Mouse (Mus musculus) neural tube, embryonic 11.5 days (tissue): Measurements from ENCODE around the gene Bcam. TPM values are rescaled to one million over a fixed set of nuclear protein-coding genes. Genes with fewer than 3 reads are reported as not detected.
A peak's percentile ranks its signal among the peaks of the same experiment; 100 is the strongest.

Experiments used
- ATAC-seq: fragments of 200-750 bp; cut with Nextera tagmentation; 2 replicates; pipeline ENCODE4 v1.8.0; 2017; ENCODE audit warnings: moderate number of reproducible peaks, mild to moderate bottlenecking, moderate TSS enrichment, moderate library complexity; ENCODE audit not compliant: insufficient read depth, low FRiP score, low TSS enrichment
- DNase-seq: peaks from one replicate; pipeline ENCODE4 v3.0.0-alpha.2; 2015; ENCODE audit warnings: low spot score
- H3K27ac ChIP-seq: fragments of 300-500 bp; sonication (generic); 2 replicates; pipeline ENCODE4 v1.5.1; 2014; ENCODE audit warnings: low read depth, mild to moderate bottlenecking, low read length
- H3K27me3 ChIP-seq: fragments of 300-500 bp; sonication (generic); 2 replicates; pipeline ENCODE4 v1.6.1; 2014; ENCODE audit warnings: mild to moderate bottlenecking, low read length, mixed read lengths; ENCODE audit not compliant: control insufficient read depth, insufficient read depth
- H3K36me3 ChIP-seq: fragments of 300-500 bp; sonication (generic); 2 replicates; pipeline ENCODE4 v1.6.1; 2014; ENCODE audit warnings: mild to moderate bottlenecking, low read length, moderate library complexity, mixed read lengths; ENCODE audit not compliant: control insufficient read depth, insufficient read depth
- H3K4me1 ChIP-seq: fragments of 300-500 bp; sonication (generic); 2 replicates; pipeline ENCODE4 v1.6.1; 2014; ENCODE audit warnings: low read length, mixed read lengths; ENCODE audit not compliant: control insufficient read depth, insufficient read depth
- H3K4me2 ChIP-seq: fragments of 300-500 bp; sonication (generic); 2 replicates; pipeline ENCODE4 v1.6.1; 2014; ENCODE audit warnings: low read depth, mild to moderate bottlenecking, moderate library complexity
- H3K4me3 ChIP-seq: fragments of 300-500 bp; sonication (generic); 2 replicates; pipeline ENCODE4 v1.5.1; 2014; ENCODE audit warnings: low read depth, low read length
- H3K9ac ChIP-seq: fragments of 300-500 bp; sonication (generic); 2 replicates; pipeline ENCODE4 v1.6.1; 2014; ENCODE audit warnings: mild to moderate bottlenecking, low read length
- H3K9me3 ChIP-seq: fragments of 300-500 bp; sonication (generic); 2 replicates; pipeline ENCODE4 v1.6.1; 2016; ENCODE audit warnings: low read length; ENCODE audit not compliant: control insufficient read depth
- WGBS: fragments of 180-500 bp; shearing (Covaris S2); extraction: QIAGEN DNeasy Blood & Tissue Kit; methylation state at CpG from one replicate; pipeline ENCODE4 v1.1.7; 2014; 5-methylcytosine and 5-hydroxymethylcytosine counted together
- polyA plus RNA-seq: library from polyadenylated mRNA; unstranded; fragments of >200 nt; fragmentation: Nextera tagmentation; extraction: Ambion mirVana; gene quantifications from 2 replicates; pipeline ENCODE4 v1.2.1, GENCODE M21; 2014

The Bcam gene
- polyA plus RNA-seq, 1 experiment from 2014 or later, result 21.1 TPM

GRCm38 (mm10) chr7:19811114-19811513 lies 40.3 kb upstream of the Bcam start:
- Histone ChIP-seq H3K9ac (no peak overlapping the region), H3K9me3 (no peaks in the 10 kb centered on the region), H3K36me3 (no peaks in the 10 kb centered on the region), H3K4me2 (no peak overlapping the region; the same call in 1 of the 2 replicates), H3K27ac (no peak overlapping the region), H3K4me3 (no peak overlapping the region), H3K27me3 (peaks cover 45% of the 10 kb centered on the region), H3K4me1 (0 out of 2 replicates have a peak, but pooled peaks cover 2% of the 10 kb centered on the region)
- no peak for ATAC-seq
- WGBS, result 5% methylated on average over 22 of the region's 22 CpGs
- DNase-seq, result peak; percentile 58

DNA sequence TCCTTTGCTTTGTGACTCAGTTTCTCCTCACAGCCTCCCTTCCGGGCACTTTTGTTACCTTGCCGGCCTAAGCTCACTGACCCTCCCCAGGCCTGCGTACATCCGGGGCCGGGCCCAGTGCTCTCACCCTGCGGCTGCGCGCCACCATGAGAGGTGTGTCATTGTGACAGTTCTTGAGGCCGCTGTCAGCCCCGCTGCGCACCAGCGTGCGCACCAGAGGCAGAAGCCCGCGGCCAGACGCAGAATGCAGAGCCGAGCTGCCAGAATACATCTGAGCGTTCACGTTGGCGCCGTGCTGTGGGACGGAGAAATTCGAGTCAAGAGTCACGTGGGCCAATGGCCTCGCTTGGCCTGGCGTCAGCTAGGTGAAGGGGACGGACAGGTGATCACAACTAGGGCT lies 38.6 kb upstream of the Bcam start:
- H3K4me2 ChIP-seq, result no peak overlapping the region
- H3K27ac ChIP-seq, result no peak overlapping the region
- H3K27me3 ChIP-seq, result peaks cover 42% of the 10 kb centered on the region
- no peaks in the 10 kb centered on the region for H3K36me3 ChIP-seq
- ATAC-seq (no peak), DNase-seq (no peak)
- H3K4me1 ChIP-seq, result 0 out of 2 replicates have a peak, but pooled peaks cover 2% of the 10 kb centered on the region
- no peak overlapping the region for H3K4me3 ChIP-seq
- 2% methylated on average over 27 of the region's 27 CpGs for WGBS
- no peaks in the 10 kb centered on the region for H3K9me3 ChIP-seq
- no peak overlapping the region for H3K9ac ChIP-seq

DNA sequence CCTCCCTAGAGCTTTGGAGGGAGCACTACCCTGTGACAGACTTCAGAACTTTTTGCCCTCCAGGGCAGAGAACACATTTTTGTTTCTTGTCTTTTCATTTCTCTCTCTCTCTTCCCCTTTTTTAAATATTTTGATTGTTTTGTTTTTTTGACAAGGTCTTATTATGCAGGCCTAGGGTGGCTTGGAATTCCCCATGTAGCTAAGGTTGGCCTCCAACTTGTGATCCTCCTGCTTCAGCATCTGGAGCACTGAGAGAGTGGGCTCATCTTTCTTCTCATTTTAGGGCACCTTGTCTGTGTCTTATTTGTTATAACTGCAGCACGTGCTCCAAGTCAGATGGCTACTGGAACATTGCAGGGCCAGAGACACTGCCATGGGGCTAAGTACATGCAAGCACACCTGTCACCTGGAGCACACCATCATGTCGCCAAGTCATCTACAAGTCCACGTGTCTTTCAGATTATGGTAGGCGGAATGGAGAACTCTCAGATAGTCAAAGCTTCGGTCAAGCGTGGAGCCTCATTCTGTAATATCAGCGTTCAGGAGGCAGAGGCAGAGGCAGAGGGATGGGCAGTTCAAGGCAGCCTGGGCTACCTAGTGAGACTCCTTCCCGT lies 35.6 kb upstream of the Bcam start:
- H3K9ac ChIP-seq, result no peak overlapping the region
- H3K9me3 ChIP-seq, result no peaks in the 10 kb centered on the region
- WGBS, result 81% methylated on average over 8 of the region's 8 CpGs
- no peak for DNase-seq
- no peak overlapping the region for H3K4me2 ChIP-seq
- no peak overlapping the region for H3K27ac ChIP-seq
- H3K27me3 ChIP-seq, result peaks cover 31% of the 10 kb centered on the region
- no peaks in the 10 kb centered on the region for H3K36me3 ChIP-seq
- no peak overlapping the region for H3K4me3 ChIP-seq
- H3K4me1 ChIP-seq, result 0 out of 2 replicates have a peak, but pooled peaks cover 2% of the 10 kb centered on the region
- ATAC-seq, result no peak

DNA sequence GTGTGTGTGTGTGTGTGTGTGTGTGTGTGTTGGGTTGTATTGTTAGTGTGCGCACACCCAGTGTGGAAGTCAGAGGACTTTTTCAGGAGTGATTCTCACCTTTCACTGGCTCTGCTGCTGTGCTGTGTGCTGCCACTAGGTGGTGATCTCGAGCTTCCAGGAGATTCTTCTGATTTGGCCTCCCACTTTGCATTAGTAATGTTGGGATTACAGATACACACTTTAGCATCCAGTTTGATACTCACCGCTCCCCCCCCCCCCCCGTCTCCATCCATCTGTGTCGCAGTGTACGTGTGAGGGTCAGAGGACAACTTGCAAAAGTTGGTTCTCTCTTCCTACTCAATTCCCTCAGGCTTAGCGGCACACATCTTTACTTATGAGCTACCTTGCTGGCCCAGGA lies 32.2 kb upstream of the Bcam start:
- Histone ChIP-seq H3K27ac (no peak overlapping the region), H3K9ac (no peak overlapping the region), H3K4me1 (no peaks in the 10 kb centered on the region), H3K4me3 (no peak overlapping the region), H3K9me3 (no peaks in the 10 kb centered on the region), H3K4me2 (no peak overlapping the region), H3K36me3 (no peaks in the 10 kb centered on the region), H3K27me3 (no peaks in the 10 kb centered on the region)
- ATAC-seq (no peak), DNase-seq (peak; percentile 70)
- 28% methylated on average over 5 of the region's 7 CpGs for WGBS

DNA sequence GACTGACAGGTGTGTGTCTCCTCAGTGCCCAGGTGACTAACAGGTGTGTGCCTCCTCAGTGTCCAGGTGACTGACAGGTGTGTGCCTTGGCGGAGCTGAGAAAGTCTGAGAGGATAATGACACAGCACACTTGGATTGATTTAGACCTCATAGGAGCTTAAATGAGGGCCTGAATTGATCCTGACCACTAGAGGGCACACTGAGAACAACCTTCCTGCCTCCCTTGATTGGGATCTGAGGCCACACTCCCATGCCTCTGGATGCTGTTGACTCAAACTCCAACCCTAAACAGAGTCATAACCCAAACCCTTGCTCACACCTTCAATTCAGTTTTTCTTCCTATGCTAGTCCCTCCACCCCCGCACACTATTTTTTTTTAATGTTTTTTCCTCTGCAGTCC lies 29.9 kb upstream of the Bcam start:
- Histone ChIP-seq H3K4me2 (no peak overlapping the region), H3K4me1 (no peaks in the 10 kb centered on the region), H3K9ac (no peak overlapping the region), H3K36me3 (no peaks in the 10 kb centered on the region), H3K9me3 (no peaks in the 10 kb centered on the region), H3K27me3 (peaks cover 16% of the 10 kb centered on the region), H3K27ac (no peak overlapping the region), H3K4me3 (no peak overlapping the region)
- DNase-seq (peak; percentile 56), ATAC-seq (no peak)
- 30% methylated on average over 2 of the region's 2 CpGs for WGBS

- Histone ChIP-seq H3K36me3 (no peaks in the 10 kb centered on the region), H3K4me2 (no peak within 1 kb of the TSS), H3K27me3 (peaks cover 18% of the 10 kb centered on the region), H3K9me3 (no peaks in the 10 kb centered on the region), H3K4me1 (no peaks in the 10 kb centered on the region), H3K27ac (no peak within 1 kb of the TSS), H3K9ac (no peak within 1 kb of the TSS), H3K4me3 (no peak within 1 kb of the TSS)
- DNase-seq (peak; percentile 70), ATAC-seq (0 out of 2 replicates have a peak, but pooled peaks have one; percentile 50)
- WGBS, result 1% methylated on average over 26 of the region's 32 CpGs
These were observed 26.1 kb upstream of the Bcam start, which contains the start of gene Cblc for GRCm38 (mm10) chr7:19796697-19797588. Cblc (minus strand) TSS chr7:19796809.

GRCm38 (mm10) chr7:19796254-19796653 lies 25.4 kb upstream of the Bcam start:
- Histone ChIP-seq H3K9me3 (no peaks in the 10 kb centered on the region), H3K27ac (no peak overlapping the region), H3K4me3 (no peak overlapping the region), H3K4me2 (no peak overlapping the region), H3K36me3 (no peaks in the 10 kb centered on the region), H3K9ac (no peak overlapping the region), H3K27me3 (peaks cover 18% of the 10 kb centered on the region), H3K4me1 (no peaks in the 10 kb centered on the region)
- ATAC-seq (no peak), DNase-seq (no peak)
- WGBS, result 14% methylated on average over 18 of the region's 18 CpGs

DNA sequence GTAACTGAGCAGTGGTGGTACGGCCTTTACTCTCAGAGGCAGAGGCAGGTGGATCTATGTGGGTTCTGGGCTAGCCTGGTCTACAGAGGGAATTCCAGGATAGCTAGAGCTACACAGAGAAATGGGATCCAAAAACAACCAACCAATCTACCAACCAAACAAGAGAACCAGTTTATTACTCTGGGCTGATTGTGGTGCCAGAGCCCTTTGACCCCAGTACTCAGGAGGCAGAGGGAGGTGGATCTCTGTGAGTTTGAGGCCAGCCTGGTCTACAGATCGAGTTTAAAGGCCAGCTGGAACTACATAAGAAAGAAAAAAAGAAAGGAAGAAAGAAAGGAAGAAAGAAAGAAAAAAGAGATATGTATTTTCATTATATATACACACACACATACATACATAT lies 24.4 kb upstream of the Bcam start:
- WGBS, result 70% methylated on average over 2 of the region's 2 CpGs
- peaks cover 18% of the 10 kb centered on the region for H3K27me3 ChIP-seq
- H3K4me2 ChIP-seq, result no peak overlapping the region
- no peaks in the 10 kb centered on the region for H3K9me3 ChIP-seq
- H3K9ac ChIP-seq, result no peak overlapping the region
- H3K4me3 ChIP-seq, result no peak overlapping the region
- no peak overlapping the region for H3K27ac ChIP-seq
- H3K4me1 ChIP-seq, result no peaks in the 10 kb centered on the region
- no peaks in the 10 kb centered on the region for H3K36me3 ChIP-seq
- ATAC-seq (no peak), DNase-seq (no peak)
